ENCODE assay signal across 24 mouse cellular contexts in genomic region chr7:46282276-46282675, GRCm38 (mm10). TPM values are rescaled to one million over a fixed set of nuclear protein-coding genes. Genes with fewer than 3 reads are reported as not detected.
A peak's percentile ranks its signal among the peaks of the same experiment; 100 is the strongest.
DNase-seq lines count a peak whose midpoint lies in the region; ATAC-seq and TF ChIP-seq lines count a peak whose summit lies in the region.
"Had no signal": no experiment of that assay in that cellular context is flagged by ENCODE, and none has a peak within 500 bp of the region (broad histone marks: within the 10 kb centered on the region; RNA-seq: fewer than 3 reads in every experiment).

No protein-coding gene starts in this region.

- H3K27ac ChIP-seq in forebrain, embryonic 11.5 days (ENCODE audit: low read depth, low read length) = no peak overlapping the region
- H3K27ac ChIP-seq in forebrain, embryonic 16.5 days (ENCODE audit: low read length) = no peak overlapping the region
- H3K27ac ChIP-seq in heart, adult 2 months = no peak overlapping the region
- H3K27ac ChIP-seq: embryonic facial prominence, embryonic 10.5 days; embryonic facial prominence, embryonic 12.5 days; forebrain, embryonic 12.5 days had no signal

- no peak overlapping the region for H3K4me3 ChIP-seq in forebrain, embryonic 11.5 days (ENCODE audit: low read depth, low read length)
- no peak overlapping the region for H3K4me3 ChIP-seq in forebrain, embryonic 16.5 days (replicated peaks; ENCODE audit: low read length)
- H3K4me3 ChIP-seq in heart, adult 2 months = no peak overlapping the region
- H3K4me3 ChIP-seq: embryonic facial prominence, embryonic 10.5 days; embryonic facial prominence, embryonic 12.5 days; forebrain, embryonic 12.5 days had no signal

- TF ChIP-seq CTCF in heart, adult 2 months (IDR thresholded peaks at IDR 0.05) = no peak
- no peak for TF ChIP-seq CTCF in Patski (IDR thresholded peaks at IDR 0.05)

- no peaks in the 10 kb centered on the region for H3K9me3 ChIP-seq in forebrain, embryonic 11.5 days (ENCODE audit: control insufficient read depth, low read length)
- no peaks in the 10 kb centered on the region for H3K9me3 ChIP-seq in forebrain, embryonic 16.5 days (ENCODE audit: control insufficient read depth, low read length)
- H3K9me3 ChIP-seq: embryonic facial prominence, embryonic 10.5 days; embryonic facial prominence, embryonic 12.5 days; forebrain, embryonic 12.5 days; G1E had no signal

- WGBS in forebrain, embryonic 11.5 days = 58% methylated on average over 7 of the region's 7 CpGs
- 52% methylated on average over 7 of the region's 7 CpGs for WGBS in forebrain, embryonic 16.5 days
- WGBS in heart, adult 2 months = 57% methylated on average over 7 of the region's 7 CpGs

- POLR2A ChIA-PET in Patski (lab: Charles Lee) = no interaction called here

- no peaks in the 10 kb centered on the region for H3K79me2 ChIP-seq in heart, adult 2 months (replicated peaks; ENCODE audit: control insufficient read depth, insufficient read depth, low read length)

- intact Hi-C loops in heart, adult 2 months (cut with DNase I) = no loop called here

- no peaks in the 10 kb centered on the region for H3K36me3 ChIP-seq in forebrain, embryonic 11.5 days (ENCODE audit: control insufficient read depth, insufficient read depth, low read length)
- no peaks in the 10 kb centered on the region for H3K36me3 ChIP-seq in forebrain, embryonic 16.5 days (ENCODE audit: control insufficient read depth, insufficient read depth)
- no peaks in the 10 kb centered on the region for H3K36me3 ChIP-seq in heart, adult 2 months (ENCODE audit: control insufficient read depth, insufficient read depth, low read length)
- H3K36me3 ChIP-seq: embryonic facial prominence, embryonic 10.5 days; embryonic facial prominence, embryonic 12.5 days; forebrain, embryonic 12.5 days; G1E had no signal

- TF ChIP-seq POLR2A in heart, adult 2 months (IDR thresholded peaks at IDR 0.05; ENCODE audit: insufficient read depth, low read depth, low read length) = no peak

- H3K4me2 ChIP-seq in forebrain, embryonic 11.5 days (ENCODE audit: low read depth, low read length, severe bottlenecking) = no peak overlapping the region
- H3K4me2 ChIP-seq in forebrain, embryonic 16.5 days (ENCODE audit: low read length) = no peak overlapping the region
- H3K4me2 ChIP-seq: embryonic facial prominence, embryonic 12.5 days; forebrain, embryonic 12.5 days had no signal

- H3K9ac ChIP-seq in forebrain, embryonic 11.5 days (ENCODE audit: low read length) = no peak overlapping the region
- H3K9ac ChIP-seq in forebrain, embryonic 16.5 days (replicated peaks; ENCODE audit: low read depth, low read length) = no peak overlapping the region
- H3K9ac ChIP-seq in heart, adult 2 months (ENCODE audit: low read depth, low read length) = no peak overlapping the region
- H3K9ac ChIP-seq: embryonic facial prominence, embryonic 12.5 days; forebrain, embryonic 12.5 days; forebrain, postnatal 0 days had no signal

- DNase-seq in forebrain, embryonic 11.5 days (ENCODE audit: low spot score) = peak; percentile 26
- DNase-seq in heart, adult 11 months = peak; percentile 71
- no peak for DNase-seq in heart, adult 2 months
- no peak for DNase-seq in Patski (ENCODE audit: low read depth, low spot score)
- no peak for DNase-seq in kidney, adult 18-20 months
- DNase-seq: adrenal gland, adult 2 months; adrenal gland, postnatal 10 days; adrenal gland, postnatal 25 days; B cell, adult 2 months; cerebellum, adult 11-12 months; cerebellum, adult 2 months; cerebellum, adult 9-10 months; cerebellum, postnatal 10 days; cerebellum, postnatal 25 days; forebrain, postnatal 0 days had no signal

- CTCF ChIA-PET in Patski (lab: Charles Lee) = no interaction called here

- H3K27me3 ChIP-seq in forebrain, embryonic 11.5 days (ENCODE audit: control insufficient read depth, insufficient read depth, low read length) = no peaks in the 10 kb centered on the region
- H3K27me3 ChIP-seq in forebrain, embryonic 16.5 days (replicated peaks; ENCODE audit: control insufficient read depth, insufficient read depth, low read length) = no peaks in the 10 kb centered on the region
- H3K27me3 ChIP-seq in heart, adult 2 months (ENCODE audit: control insufficient read depth, insufficient read depth, low read length) = no peaks in the 10 kb centered on the region
- peaks cover 12% of the 10 kb centered on the region for H3K27me3 ChIP-seq in Patski
- H3K27me3 ChIP-seq: embryonic facial prominence, embryonic 12.5 days had no signal

- in situ Hi-C loops in Patski (cut with MboI; ENCODE audit: low pct_unique_long_range_greater_than_20kb) = loop anchor here (5.0 to 10.0 kb wide), 2 partner anchors 100 to 323 kb away; no protein-coding TSS in a partner anchor

- no peak for ATAC-seq in forebrain, embryonic 11.5 days (replicated peaks; ENCODE audit: low FRiP score)
- ATAC-seq in forebrain, embryonic 16.5 days = no peak
- ATAC-seq in Patski = peak; percentile 15
- ATAC-seq: CD4-positive, CD25-positive, alpha-beta regulatory T cell, adult 4 months; forebrain, embryonic 14.5 days; forebrain, postnatal 0 days had no signal

- TF ChIP-seq EP300 in heart, adult 2 months (IDR thresholded peaks at IDR 0.05; ENCODE audit: insufficient read depth, low read depth, low read length) = no peak

- no peaks in the 10 kb centered on the region for H3K4me1 ChIP-seq in forebrain, embryonic 11.5 days (replicated peaks; ENCODE audit: control insufficient read depth, insufficient read depth, low read length)
- H3K4me1 ChIP-seq in forebrain, embryonic 16.5 days (replicated peaks; ENCODE audit: control insufficient read depth, insufficient read depth, low read length) = no peaks in the 10 kb centered on the region
- H3K4me1 ChIP-seq in heart, adult 2 months (ENCODE audit: control insufficient read depth, insufficient read depth, low read length) = no peaks in the 10 kb centered on the region
- H3K4me1 ChIP-seq: embryonic facial prominence, embryonic 12.5 days; forebrain, embryonic 12.5 days had no signal

RNA-seq across cellular contexts. Expression of gene Otog, which starts 41.5 kb away (rescaled TPM):
- 0.11 and 0.16 TPM in 2 replicates for polyA plus RNA-seq in forebrain, embryonic 11.5 days (2014; fragmentation: Nextera tagmentation; extraction: Ambion mirVana)
- polyA plus RNA-seq in forebrain, embryonic 16.5 days (2015; fragmentation: Nextera tagmentation; extraction: Ambion mirVana) = not detected in 2 replicates
- not detected for total RNA-seq in heart, adult 2 months (2021)
- 0.06 TPM in 1 of 2 replicates, not detected in the other for polyA plus RNA-seq in heart, adult 2 months (2012; rRNA removed)
- polyA plus RNA-seq in Patski (2021) = not detected
- total RNA-seq: adrenal gland, postnatal 4 days; forebrain, postnatal 0 days had no signal
- polyA plus RNA-seq: CD4-positive, CD25-positive, alpha-beta regulatory T cell, adult 4 months; forebrain, embryonic 12.5 days; forebrain, embryonic 14.5 days; G1E had no signal

RNA-seq across cellular contexts. Expression of gene Ush1c, which starts 44.0 kb away (rescaled TPM):
- polyA plus RNA-seq in forebrain, embryonic 11.5 days (2014; fragmentation: Nextera tagmentation; extraction: Ambion mirVana) = 3.1 and 4.7 TPM in 2 replicates
- 1.2 and 2.5 TPM in 2 replicates for polyA plus RNA-seq in forebrain, embryonic 16.5 days (2015; fragmentation: Nextera tagmentation; extraction: Ambion mirVana)
- total RNA-seq in heart, adult 2 months (2021) = 1 to 10 TPM; 5.1 to 5.5 TPM
- 4.0 and 15.5 TPM in 2 replicates for polyA plus RNA-seq in heart, adult 2 months (2012; rRNA removed)
- not detected for polyA plus RNA-seq in Patski (2021)
- total RNA-seq: CH12.LX, G1E had no signal
- polyA plus RNA-seq: CD4-positive, CD25-positive, alpha-beta regulatory T cell, adult 4 months; G1E had no signal

Comparison
In these comparisons a context has a peak if more than half of its experiments do, and no peak if none do; other contexts are left out.
1. DNase-seq: peak in forebrain, embryonic 11.5 days (single experiment) and heart, adult 11 months (single experiment); none in heart, adult 2 months (0 of 2), Patski (single experiment) and kidney, adult 18-20 months (single experiment).